Mouse (Mus musculus) ES-E14 (cell line): ENCODE measurements around the gene Sdhaf2. TPM values are rescaled to one million over a fixed set of nuclear protein-coding genes. Genes with fewer than 3 reads are reported as not detected.

Experiments used
- DNase-seq: peaks from one replicate; pipeline ENCODE4 v3.0.0-alpha.2; 2013; ENCODE audit warnings: low read depth, low spot score
- H3K27ac ChIP-seq: 2 replicates; pipeline ENCODE4 v1.5.1; 2012; ENCODE audit warnings: low read depth, mild to moderate bottlenecking, low read length, moderate library complexity, mixed read lengths; ENCODE audit not compliant: poor library complexity, insufficient read depth, severe bottlenecking
- H3K36me3 ChIP-seq: 2 replicates; pipeline ENCODE4 v1.6.1; 2012; ENCODE audit warnings: mild to moderate bottlenecking, low read length, moderate library complexity, mixed read lengths; ENCODE audit not compliant: control insufficient read depth, poor library complexity, insufficient read depth, severe bottlenecking
- H3K4me1 ChIP-seq, 2 experiments: fragments of 150-350 bp in 1 of 2; sonication (generic) in 1 of 2; 2 replicates each; pipeline ENCODE4 v1.6.1; 2012; ENCODE audit warnings: low read length in 2 of 2, mild to moderate bottlenecking in 1 of 2, mixed read lengths in 1 of 2; ENCODE audit not compliant: control insufficient read depth in 2 of 2, insufficient read depth in 2 of 2, poor library complexity in 1 of 2
- H3K4me3 ChIP-seq, 2 experiments: fragments of 150-350 bp in 1 of 2; sonication (generic) in 1 of 2; 2 replicates each; pipeline ENCODE4 v1.5.1; 2012; ENCODE audit warnings: low read length in 2 of 2, low read depth in 1 of 2, mild to moderate bottlenecking in 1 of 2, mixed read lengths in 1 of 2; ENCODE audit not compliant: insufficient read depth in 1 of 2, poor library complexity in 1 of 2, severe bottlenecking in 1 of 2
- H3K9ac ChIP-seq: 2 replicates; pipeline ENCODE4 v1.6.1; 2012; ENCODE audit warnings: low read depth, mild to moderate bottlenecking, low read length, mixed read lengths; ENCODE audit not compliant: poor library complexity, insufficient read depth, severe bottlenecking
- H3K9me3 ChIP-seq: fragments of 150-350 bp; sonication (generic); 2 replicates; pipeline ENCODE4 v1.6.1; 2012; ENCODE audit warnings: low read depth, mild to moderate bottlenecking, low read length; ENCODE audit not compliant: control insufficient read depth, insufficient read depth
- CHD2 ChIP-seq: IDR thresholded peaks from 2 replicates; pipeline ENCODE4 v1.6.1; 2014; ENCODE audit warnings: mild to moderate bottlenecking, low read depth, low read length, inconsistent platforms
- HCFC1 ChIP-seq: IDR thresholded peaks from 2 replicates; pipeline ENCODE4 v1.6.1; 2012; ENCODE audit warnings: low read length, inconsistent platforms, borderline replicate concordance; ENCODE audit not compliant: insufficient read depth
- MAFK ChIP-seq: IDR thresholded peaks from 2 replicates; pipeline ENCODE4 v1.6.1; 2014; ENCODE audit warnings: mild to moderate bottlenecking, low read depth, low read length, inconsistent platforms; ENCODE audit not compliant: insufficient read depth
- ZC3H11A ChIP-seq: IDR thresholded peaks from 2 replicates; pipeline ENCODE4 v1.6.1; 2012; ENCODE audit warnings: low read depth, mild to moderate bottlenecking, inconsistent platforms, low read length, borderline replicate concordance
- ZNF384 ChIP-seq: IDR thresholded peaks from 2 replicates; pipeline ENCODE4 v1.6.1; 2012; ENCODE audit warnings: low read depth, low read length, inconsistent platforms
- in situ Hi-C, 2 experiments: fragments of 600-800 bp; cut with MboI; formaldehyde crosslinking; loops; one replicate each; pipeline ENCODE4 v1.15.1; 2025; ENCODE audit warnings: low sequenced_read_pairs in 2 of 2, inconsistent platforms in 1 of 2; ENCODE audit not compliant: unreplicated experiment in 2 of 2
- total RNA-seq: library from RNA; depleted of rRNA; stranded (reverse); fragments of 300-350 nt; gene quantifications from 2 replicates; pipeline ENCODE4 v1.2.3, GENCODE M21; 2012

The Sdhaf2 gene
- total RNA-seq, 1 experiment, result 31.3 TPM

GRCm38 (mm10) chr19:10555624-10556510 lies 29.9 kb upstream of the Sdhaf2 start, which contains the start of gene Tmem216:
Gene Tmem216 (minus strand): TSS chr19:10556238.
- TF ChIP-seq ZC3H11A (no peak), HCFC1 (peak; percentile 74; the same call in 1 of the 2 replicates)
- Histone ChIP-seq H3K9me3 (no peaks in the 10 kb centered on the region), H3K36me3 (peaks cover 2% of the 10 kb centered on the region), H3K4me1 (no peaks in the 10 kb centered on the region; a peak in 1 of 4 replicates), H3K27ac (no peak within 1 kb of the TSS; the same call in 1 of the 2 replicates), H3K9ac (peak within 1 kb of the TSS; percentile 65), H3K4me3 (peak within 1 kb of the TSS; percentile 63 to 78)
- DNase-seq, result peak; percentile 59
- in situ Hi-C loops, result no loop called here

GRCm38 (mm10) chr19:10539454-10539853 lies 13.5 kb upstream of the Sdhaf2 start:
- H3K27ac ChIP-seq, result no peak overlapping the region
- H3K4me1 ChIP-seq, result no peaks in the 10 kb centered on the region
- TF ChIP-seq MAFK, result no peak
- TF ChIP-seq CHD2, result no peak
- TF ChIP-seq HCFC1, result no peak
- no peak for TF ChIP-seq ZC3H11A
- TF ChIP-seq ZNF384, result no peak
- no peak overlapping the region for H3K4me3 ChIP-seq
- H3K9me3 ChIP-seq, result no peaks in the 10 kb centered on the region
- no peak for DNase-seq
- in situ Hi-C loops, result no loop called here
- no peak overlapping the region for H3K9ac ChIP-seq
- H3K36me3 ChIP-seq, result peaks cover 38% of the 10 kb centered on the region

GRCm38 (mm10) chr19:10530082-10530481 lies 4.1 kb upstream of the Sdhaf2 start:
- H3K27ac ChIP-seq, result no peak overlapping the region
- 0 out of 2 replicates have a peak, but pooled peaks have one; percentile 1 for TF ChIP-seq ZC3H11A
- no peak for TF ChIP-seq ZNF384

GRCm38 (mm10) chr19:10525106-10525901 lies 638 bp downstream of the Sdhaf2 start, which contains the start of gene Cpsf7:
Gene Cpsf7 (plus strand): TSS chr19:10525266.
- Histone ChIP-seq H3K36me3 (peaks cover 6% of the 10 kb centered on the region), H3K9me3 (no peaks in the 10 kb centered on the region), H3K9ac (peak within 1 kb of the TSS; percentile 97), H3K4me1 (peaks cover 0 to 2% of the 10 kb centered on the region in 2 experiments; a peak in 2 of 4 replicates), H3K27ac (peak within 1 kb of the TSS; percentile 94), H3K4me3 (peak within 1 kb of the TSS; percentile 81 to 90)
- TF ChIP-seq CHD2 (no peak), ZC3H11A (peak; percentile 27; the same call in 1 of the 2 replicates), MAFK (no peak)
- in situ Hi-C loops, result no loop called here
- peak; percentile 82 for DNase-seq

More at GRCm38 (mm10) chr19:10530082-10530481, 4.1 kb upstream of the Sdhaf2 start:
- H3K9ac ChIP-seq, result no peak overlapping the region
- peak; percentile 22 for DNase-seq
- H3K9me3 ChIP-seq, result no peaks in the 10 kb centered on the region
- no peaks in the 10 kb centered on the region; a peak in 1 of 4 replicates for H3K4me1 ChIP-seq
- H3K4me3 ChIP-seq, result no peak overlapping the region
- in situ Hi-C loops, result no loop called here
- H3K36me3 ChIP-seq, result peaks cover 22% of the 10 kb centered on the region
